ENCODE assay signal across 8 mouse cellular contexts in the genomic region with DNA sequence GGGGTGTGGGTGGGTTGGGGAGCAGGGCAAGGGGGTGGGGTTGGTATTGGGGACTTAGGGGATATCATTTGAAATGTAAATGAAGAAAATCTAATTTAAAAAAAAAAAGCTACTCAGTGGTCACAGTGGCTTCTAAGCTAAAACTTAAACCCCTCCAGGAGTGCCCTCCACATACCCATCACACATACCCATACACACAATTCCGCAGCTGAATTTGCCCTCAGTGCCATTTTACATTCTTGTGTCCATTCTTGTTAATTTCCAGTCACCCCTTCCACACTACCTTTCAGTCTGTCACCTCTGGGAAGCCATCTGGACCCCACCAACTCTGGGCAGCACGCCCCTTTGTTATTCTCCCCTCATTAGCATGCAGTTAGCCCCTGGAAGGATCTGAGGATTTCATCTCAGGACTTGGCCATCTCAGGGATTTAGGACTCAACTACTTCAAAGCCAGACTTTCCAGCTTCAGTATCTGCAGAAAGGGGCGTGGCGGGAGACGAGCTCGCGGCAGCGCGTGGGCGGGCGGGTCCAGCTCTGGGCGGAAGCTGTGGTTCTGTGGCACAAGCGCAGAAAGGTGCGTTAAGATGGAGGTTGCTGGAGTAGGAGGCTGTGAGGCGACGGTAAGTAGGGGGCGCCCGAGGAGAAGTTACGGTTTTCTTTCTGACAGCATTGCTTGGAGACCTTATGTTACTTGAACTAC. TPM values are rescaled to one million over a fixed set of nuclear protein-coding genes. Genes with fewer than 3 reads are reported as not detected.
DNase-seq lines count a peak whose midpoint lies in the region; ATAC-seq lines count a peak whose summit lies in the region.

TSS of gene Atp8b5 (plus strand) at position 537 of the 700 bp plus-strand sequence.

- peak; percentile 89 for DNase-seq in adrenal gland, adult 2 months
- DNase-seq in embryo, embryonic 11 days, result peak; percentile 91
- DNase-seq in gastrocnemius, postnatal 14 days, result peak; percentile 70
- peak; percentile 87 for DNase-seq in intestine, embryonic 14.5 days (ENCODE audit: low spot score)
- peak; percentile 81 to 92 for DNase-seq in left cerebral cortex, postnatal 10 days (ENCODE audit: extremely low spot score in 1 of 2, low spot score in 2 of 2)
- DNase-seq in right cerebral cortex, postnatal 36 days (ENCODE audit: low spot score in 2 of 2), result peak; percentile 82
- peak; percentile 71 for DNase-seq in yolk sac, embryonic 10.5 days (ENCODE audit: low spot score)

- no peaks in the 10 kb centered on the region for H3K9me3 ChIP-seq in intestine, embryonic 14.5 days (ENCODE audit: control insufficient read depth, low read length)

- no peak within 1 kb of the TSS for H3K9ac ChIP-seq in intestine, embryonic 14.5 days (ENCODE audit: low read length)

- H3K36me3 ChIP-seq in intestine, embryonic 14.5 days (ENCODE audit: control insufficient read depth, insufficient read depth, low read length), result no peaks in the 10 kb centered on the region

- H3K27ac ChIP-seq in intestine, embryonic 14.5 days (ENCODE audit: low read depth), result no peak within 1 kb of the TSS

- ATAC-seq in intestine, embryonic 14.5 days (replicated peaks; ENCODE audit: low FRiP score, low TSS enrichment, low read depth), result peak; percentile 87
- peak; percentile 97 for ATAC-seq in megakaryocyte-erythroid progenitor cell, adult 5-6 weeks (replicated peaks; ENCODE audit: low FRiP score, low TSS enrichment, poor library complexity, severe bottlenecking)

- intact Hi-C loops in gastrocnemius, postnatal 14 days (cut with DNase I; ENCODE audit: low total_unique reads), result loop anchor here (5.0 kb wide), 1 partner anchor 156 kb away; no protein-coding TSS in a partner anchor
- intact Hi-C loops in left cerebral cortex, postnatal 10 days (cut with DNase I), result loop anchor here (5.0 kb wide), 1 partner anchor 156 kb away; no protein-coding TSS in a partner anchor

- 1% methylated on average over 19 of the region's 19 CpGs for WGBS in intestine, embryonic 14.5 days

- no peaks in the 10 kb centered on the region for H3K27me3 ChIP-seq in intestine, embryonic 14.5 days (replicated peaks; ENCODE audit: control insufficient read depth, insufficient read depth, low read length)

- peak within 1 kb of the TSS; percentile 24 for H3K4me3 ChIP-seq in intestine, embryonic 14.5 days (ENCODE audit: low read depth, low read length)

- H3K4me2 ChIP-seq in intestine, embryonic 14.5 days (ENCODE audit: low read length), result peak within 1 kb of the TSS; percentile 45

- no peaks in the 10 kb centered on the region for H3K4me1 ChIP-seq in intestine, embryonic 14.5 days (replicated peaks; ENCODE audit: control insufficient read depth, insufficient read depth, low read length)

RNA-seq across cellular contexts. Expression of gene Atp8b5, which starts in this region (rescaled TPM):
- under 1 TPM; 0.37 to 0.45 TPM for total RNA-seq in adrenal gland, adult 2 months (2021)
- 0.15 and 0.21 TPM in 2 replicates for polyA plus RNA-seq in adrenal gland, adult 2 months (2012; rRNA removed)
- total RNA-seq in gastrocnemius, postnatal 14 days (2021), result under 1 TPM; 0.09 to 0.10 TPM
- 0.62 and 0.70 TPM in 2 replicates for polyA plus RNA-seq in intestine, embryonic 14.5 days (2014; fragmentation: Nextera tagmentation; extraction: Ambion mirVana)
- total RNA-seq in left cerebral cortex, postnatal 10 days (2021), result under 1 TPM; 0.15 to 0.34 TPM
- total RNA-seq in megakaryocyte-erythroid progenitor cell, adult 5-6 weeks (2014; fragmentation: Nextera tagmentation), result 0.07 and 0.68 TPM in 2 replicates
- 0.66 and 0.69 TPM in 2 replicates for total RNA-seq in megakaryocyte-erythroid progenitor cell, adult 5-6 weeks (2017)

Comparison
In these comparisons a context has a peak if more than half of its experiments do, and no peak if none do; other contexts are left out.
1. Peak in DNase-seq in adrenal gland, adult 2 months; RNA of the gene not detected or under 1 TPM.
2. Peak in DNase-seq in gastrocnemius, postnatal 14 days; RNA of the gene not detected or under 1 TPM.
3. Peak in DNase-seq, ATAC-seq, H3K4me3 ChIP-seq and H3K4me2 ChIP-seq in intestine, embryonic 14.5 days; RNA of the gene not detected or under 1 TPM.
4. Peak in DNase-seq in left cerebral cortex, postnatal 10 days; RNA of the gene not detected or under 1 TPM.
5. Peak in ATAC-seq in megakaryocyte-erythroid progenitor cell, adult 5-6 weeks; RNA of the gene not detected or under 1 TPM.